Mouse (Mus musculus) lung, postnatal 0 days (tissue): ENCODE measurements at regions not wholly inside any gene's neighbourhood (a gene's known extent, or its start where the extent isn't known, plus 50 kb on each side); places are given as distances from the start of the nearest gene placed in this dataset.

ENCODE experiments used
- CTCF ChIP-seq: IDR thresholded peaks from 2 replicates; pipeline ENCODE4 v1.5.1; 2016; ENCODE audit warnings: antibody characterized with exemption, mild to moderate bottlenecking
- EP300 ChIP-seq: IDR thresholded peaks from 2 replicates; pipeline ENCODE4 v1.6.1; 2016; ENCODE audit warnings: antibody characterized with exemption, mild to moderate bottlenecking, control low read depth

GRCm38 (mm10) chr2:74075566-74075965 lies 164.4 kb upstream of the Atp5g3 start:
- no peak for TF ChIP-seq CTCF
- TF ChIP-seq EP300: no peak
